Mouse (Mus musculus) neural tube, embryonic 12.5 days (tissue): Measurements from ENCODE around the gene Mcm5. TPM values are rescaled to one million over a fixed set of nuclear protein-coding genes. Genes with fewer than 3 reads are reported as not detected.

Source experiments
- ATAC-seq: fragments of 200-750 bp; cut with Nextera tagmentation; 2 replicates; pipeline ENCODE4 v1.8.0; 2017; ENCODE audit warnings: low read depth, mild to moderate bottlenecking, moderate TSS enrichment, moderate library complexity; ENCODE audit not compliant: low FRiP score
- H3K27ac ChIP-seq: fragments of 300-500 bp; sonication (generic); 2 replicates; pipeline ENCODE4 v1.5.1; 2016
- H3K27me3 ChIP-seq: fragments of 300-500 bp; sonication (generic); replicated peaks from 2 replicates; pipeline ENCODE4 v1.6.1; 2016; ENCODE audit warnings: mild to moderate bottlenecking
- H3K36me3 ChIP-seq: fragments of 300-500 bp; sonication (generic); 2 replicates; pipeline ENCODE4 v1.6.1; 2016; ENCODE audit warnings: mild to moderate bottlenecking
- H3K4me1 ChIP-seq: fragments of 300-500 bp; sonication (generic); 2 replicates; pipeline ENCODE4 v1.6.1; 2016
- H3K4me2 ChIP-seq: fragments of 300-500 bp; sonication (generic); replicated peaks from 2 replicates; pipeline ENCODE4 v1.6.1; 2016; ENCODE audit warnings: mild to moderate bottlenecking
- H3K4me3 ChIP-seq: fragments of 300-500 bp; sonication (generic); 2 replicates; pipeline ENCODE4 v1.5.1; 2016
- H3K9ac ChIP-seq: fragments of 300-500 bp; sonication (generic); 2 replicates; pipeline ENCODE4 v1.6.1; 2016; ENCODE audit warnings: mild to moderate bottlenecking
- H3K9me3 ChIP-seq: fragments of 300-500 bp; sonication (generic); 2 replicates; pipeline ENCODE4 v1.6.1; 2016; ENCODE audit warnings: mild to moderate bottlenecking
- WGBS: fragments of 180-500 bp; shearing (Covaris S2); methylation state at CpG from one replicate; pipeline ENCODE4 v1.1.7; 2016; 5-methylcytosine and 5-hydroxymethylcytosine counted together
- polyA plus RNA-seq: library from polyadenylated mRNA; unstranded; fragments of >200 nt; fragmentation: Nextera tagmentation; extraction: Ambion mirVana; gene quantifications from 2 replicates; pipeline ENCODE4 v1.2.1, GENCODE M21; 2016

The Mcm5 gene
- polyA plus RNA-seq, 1 experiment from 2014 or later, result 109 TPM

DNA sequence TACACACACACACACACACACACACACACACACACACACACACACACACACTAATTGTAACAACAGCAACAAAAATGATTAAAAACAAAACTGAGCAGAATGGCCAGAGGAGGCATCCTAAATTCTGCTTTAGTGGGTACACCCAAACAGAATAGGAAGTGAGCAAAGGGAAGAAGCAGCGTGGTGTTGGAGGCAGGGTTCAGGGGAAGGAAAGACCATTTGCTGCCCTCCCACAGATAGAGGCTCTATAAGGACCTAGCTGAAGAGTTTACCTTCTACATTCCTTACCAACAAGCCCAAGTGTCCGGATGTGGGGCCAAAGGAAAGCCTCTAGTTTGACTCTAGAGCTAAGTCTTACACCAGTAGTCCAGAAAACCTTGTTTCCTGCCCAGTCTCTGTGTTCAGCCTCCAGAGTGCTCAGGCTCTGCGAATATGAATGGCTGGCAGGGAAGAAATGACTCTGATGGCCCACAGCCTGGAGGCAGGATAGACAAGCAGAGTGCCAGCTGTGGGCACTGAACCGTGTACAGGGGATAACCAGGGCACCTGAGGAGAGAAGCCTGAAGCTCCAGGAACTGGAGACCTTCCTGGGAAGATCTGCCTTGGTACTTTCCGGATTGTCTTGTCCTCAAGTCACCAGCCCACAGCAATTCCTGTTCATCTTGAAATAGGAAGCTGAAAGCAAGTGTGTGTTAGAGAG lies 41.7 kb downstream of the Mcm5 start:
- Histone ChIP-seq H3K36me3 (no peaks in the 10 kb centered on the region), H3K9ac (no peak overlapping the region), H3K27ac (no peak overlapping the region), H3K4me3 (no peak overlapping the region), H3K4me2 (no peak overlapping the region), H3K27me3 (no peaks in the 10 kb centered on the region), H3K9me3 (no peaks in the 10 kb centered on the region), H3K4me1 (no peaks in the 10 kb centered on the region)
- 82% methylated on average over 5 of the region's 5 CpGs for WGBS
- no peak for ATAC-seq

DNA sequence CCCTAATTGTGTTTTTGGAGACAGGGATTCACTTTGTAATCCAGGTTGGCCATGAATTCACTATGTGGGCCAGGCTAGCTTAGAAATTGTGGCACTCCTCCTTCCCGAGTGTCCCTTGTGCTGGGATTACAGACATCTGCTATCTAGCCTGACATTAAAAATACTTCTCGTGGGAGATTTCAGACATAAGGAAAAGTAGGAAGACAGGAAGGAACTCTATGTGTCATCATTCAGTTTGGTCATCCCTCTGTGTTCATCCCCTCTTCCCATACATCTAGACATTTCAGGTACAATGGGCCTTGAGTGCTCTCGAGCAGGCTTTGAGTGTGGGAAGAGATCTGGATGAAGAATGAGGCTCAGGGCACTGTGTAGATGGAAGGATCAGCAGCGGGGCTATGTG lies 42.4 kb downstream of the Mcm5 start:
- Histone ChIP-seq H3K4me2 (no peak overlapping the region), H3K9me3 (no peaks in the 10 kb centered on the region), H3K27me3 (no peaks in the 10 kb centered on the region), H3K27ac (no peak overlapping the region), H3K4me3 (no peak overlapping the region), H3K36me3 (no peaks in the 10 kb centered on the region), H3K9ac (no peak overlapping the region), H3K4me1 (no peaks in the 10 kb centered on the region)
- ATAC-seq, result no peak
- 84% methylated on average over 4 of the region's 4 CpGs for WGBS

DNA sequence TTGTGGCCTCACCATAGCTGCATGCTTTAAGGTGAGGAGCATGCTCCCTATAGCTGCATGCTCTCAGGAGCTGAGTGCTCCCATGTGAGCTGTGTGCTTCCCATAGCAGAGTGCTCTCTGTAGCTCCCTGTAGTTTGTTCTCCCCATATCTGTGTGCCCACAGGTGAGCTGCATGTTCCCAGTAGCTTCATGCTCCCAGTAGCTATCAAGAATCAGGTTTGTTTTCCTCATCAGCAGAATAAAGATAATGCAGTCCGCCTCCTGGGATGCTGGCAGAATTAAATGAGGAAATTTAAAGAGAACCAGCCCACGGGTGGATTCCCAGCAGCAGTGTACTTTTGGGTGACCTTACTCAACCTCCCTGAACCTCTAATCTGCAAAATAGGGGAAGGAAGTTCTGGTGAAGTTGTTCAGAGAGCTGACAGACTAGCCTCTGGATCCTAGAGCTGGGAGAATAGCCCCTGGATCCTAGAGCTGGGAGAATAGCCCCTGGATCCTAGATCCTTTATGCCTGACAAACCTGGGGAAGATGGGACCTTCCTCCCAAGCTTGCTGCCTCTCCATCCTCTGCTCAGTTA lies 43.2 kb downstream of the Mcm5 start:
- no peak for ATAC-seq
- no peak overlapping the region for H3K27ac ChIP-seq

DNA sequence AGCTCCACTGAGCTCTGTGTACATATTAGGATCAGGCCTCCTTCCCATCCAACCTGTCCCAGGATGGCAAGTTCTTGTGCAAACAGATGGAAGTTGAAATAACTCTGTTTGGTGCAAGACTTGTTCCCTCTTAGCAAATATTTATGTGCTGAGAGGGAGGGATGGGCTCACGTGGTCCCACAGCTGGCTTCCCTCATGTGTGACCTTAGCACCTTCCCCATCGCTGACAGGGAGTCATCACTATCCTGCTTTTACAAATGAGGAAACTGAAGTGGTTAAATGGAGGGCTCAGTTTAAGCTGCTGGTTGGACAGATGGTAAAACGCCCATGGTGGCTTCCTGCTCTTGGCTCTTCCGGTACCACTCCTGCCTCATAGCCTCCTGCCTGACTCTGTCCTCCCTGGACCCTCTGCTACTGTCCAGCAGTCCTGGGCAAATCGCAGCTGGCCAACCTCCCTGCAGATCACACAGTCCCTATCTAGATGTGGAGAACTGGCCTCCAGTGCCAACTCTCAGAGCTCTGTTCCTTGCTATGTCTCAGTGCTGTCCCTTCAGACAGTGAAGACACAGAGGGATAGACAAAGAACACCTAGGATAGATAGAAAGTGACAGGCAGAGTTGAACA lies 45.6 kb downstream of the Mcm5 start:
- WGBS, result 82% methylated on average over 5 of the region's 5 CpGs
- no peak overlapping the region for H3K4me2 ChIP-seq
- H3K4me3 ChIP-seq, result no peak overlapping the region
- no peaks in the 10 kb centered on the region for H3K9me3 ChIP-seq
- H3K36me3 ChIP-seq, result no peaks in the 10 kb centered on the region
- no peak overlapping the region for H3K27ac ChIP-seq
- H3K27me3 ChIP-seq, result no peaks in the 10 kb centered on the region
- no peak for ATAC-seq
- H3K4me1 ChIP-seq, result no peaks in the 10 kb centered on the region
- H3K9ac ChIP-seq, result no peak overlapping the region

More for the DNA sequence above, 43.2 kb downstream of the Mcm5 start:
- no peak overlapping the region for H3K4me2 ChIP-seq
- WGBS, result 84% methylated on average over 2 of the region's 2 CpGs
- no peaks in the 10 kb centered on the region for H3K27me3 ChIP-seq
- H3K36me3 ChIP-seq, result no peaks in the 10 kb centered on the region
- no peak overlapping the region for H3K9ac ChIP-seq
- no peaks in the 10 kb centered on the region for H3K4me1 ChIP-seq
- H3K4me3 ChIP-seq, result no peak overlapping the region
- H3K9me3 ChIP-seq, result no peaks in the 10 kb centered on the region

DNA sequence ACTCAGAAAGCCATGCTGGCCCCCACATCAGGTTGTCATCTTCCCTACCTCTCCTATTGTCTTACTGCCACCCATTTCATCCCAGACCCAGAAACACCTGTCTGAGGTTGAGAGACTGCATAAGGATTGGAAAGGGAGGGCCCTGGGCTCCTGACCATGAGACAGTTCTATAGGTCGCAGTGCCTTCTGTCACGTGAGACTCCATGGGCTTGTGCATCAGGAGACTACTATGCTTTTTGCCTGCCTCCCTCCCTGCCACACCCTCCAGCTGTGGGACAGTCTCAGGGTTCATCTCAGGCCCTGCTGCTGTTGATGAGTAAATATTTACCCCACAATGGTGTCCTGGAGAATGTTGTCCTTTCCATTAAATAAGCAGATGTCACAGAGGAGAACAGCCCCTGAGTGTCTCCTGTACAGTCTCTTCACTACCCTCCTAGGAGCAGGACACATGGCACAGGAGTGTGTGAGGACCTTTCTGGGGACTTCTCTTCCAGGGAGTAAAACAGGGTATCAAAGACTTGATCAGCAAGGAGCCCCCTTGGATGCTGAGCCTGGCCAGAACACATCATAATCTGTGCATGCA lies 46.5 kb downstream of the Mcm5 start:
- Histone ChIP-seq H3K4me2 (no peak overlapping the region), H3K4me1 (no peaks in the 10 kb centered on the region), H3K4me3 (no peak overlapping the region), H3K36me3 (no peaks in the 10 kb centered on the region), H3K27me3 (no peaks in the 10 kb centered on the region), H3K9me3 (no peaks in the 10 kb centered on the region), H3K9ac (no peak overlapping the region), H3K27ac (no peak overlapping the region)
- ATAC-seq, result no peak
- WGBS, result 73% methylated on average over 2 of the region's 2 CpGs

DNA sequence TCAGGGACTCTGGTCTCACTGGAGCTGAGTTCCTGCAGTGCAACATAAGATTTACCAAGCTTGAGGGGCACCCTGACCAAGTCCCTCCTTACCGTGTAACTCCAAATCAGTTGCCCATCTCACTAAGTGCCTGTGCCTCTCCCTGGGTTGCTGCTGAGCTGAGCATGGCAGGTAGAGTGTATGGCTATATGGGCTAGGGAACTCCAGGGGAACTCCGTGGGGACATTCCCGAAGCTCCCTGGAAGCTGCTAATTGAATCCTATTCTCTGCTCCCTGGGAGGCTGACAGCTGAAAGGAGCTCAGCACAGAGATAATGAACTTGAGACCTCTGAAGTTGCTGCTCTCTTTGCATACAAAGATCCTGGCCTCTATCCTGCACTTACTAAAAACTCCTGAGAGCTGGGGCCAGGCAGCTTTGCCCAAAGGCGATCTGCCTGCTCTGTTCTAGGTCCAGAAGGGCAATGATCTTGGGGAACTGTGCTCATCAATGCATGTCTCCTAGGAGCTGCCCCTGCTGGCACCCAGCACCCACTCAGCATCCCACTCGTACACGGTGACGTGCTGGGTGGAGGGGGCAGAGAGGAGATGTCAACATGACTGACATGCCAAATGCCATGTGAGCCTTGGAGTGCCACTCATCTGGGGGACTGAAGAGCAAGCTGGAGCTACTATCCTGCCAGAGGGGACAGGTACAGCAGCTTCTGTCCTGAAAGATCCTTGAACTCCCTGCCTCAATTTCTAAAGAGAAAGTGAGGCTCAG lies 48.3 kb downstream of the Mcm5 start:
- no peak for ATAC-seq
- no peak overlapping the region for H3K4me2 ChIP-seq
- H3K27me3 ChIP-seq, result no peaks in the 10 kb centered on the region
- no peak overlapping the region for H3K27ac ChIP-seq
- 53% methylated on average over 7 of the region's 7 CpGs for WGBS
- no peak overlapping the region for H3K4me3 ChIP-seq
- H3K36me3 ChIP-seq, result no peaks in the 10 kb centered on the region
- no peak overlapping the region for H3K9ac ChIP-seq
- no peaks in the 10 kb centered on the region for H3K9me3 ChIP-seq
- no peaks in the 10 kb centered on the region for H3K4me1 ChIP-seq

DNA sequence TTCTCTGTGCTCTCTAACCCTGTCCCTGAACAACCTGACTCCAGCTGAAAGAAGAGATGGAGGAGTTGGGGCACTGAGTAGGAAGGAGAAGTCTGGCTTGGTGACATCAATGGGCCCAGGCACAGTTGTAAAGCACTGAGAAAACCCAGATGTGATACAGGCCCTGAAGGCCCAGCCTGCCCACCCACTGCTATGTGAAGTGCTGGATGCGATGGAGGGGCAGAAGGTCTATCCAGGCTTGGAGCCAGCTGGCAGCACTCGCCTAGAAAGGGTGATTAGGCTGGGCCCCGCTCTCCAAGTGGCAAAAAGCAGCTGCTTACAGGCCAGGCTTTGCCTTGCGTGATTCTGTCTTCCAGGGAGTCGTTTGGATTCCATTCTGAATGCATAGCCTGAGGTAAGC lies 60.0 kb downstream of the Mcm5 start:
- ATAC-seq, result no peak
- 75% methylated on average over 5 of the region's 5 CpGs for WGBS
- Histone ChIP-seq H3K4me2 (no peak overlapping the region), H3K27ac (no peak overlapping the region), H3K4me1 (no peaks in the 10 kb centered on the region), H3K36me3 (no peaks in the 10 kb centered on the region), H3K9me3 (no peaks in the 10 kb centered on the region), H3K9ac (no peak overlapping the region), H3K4me3 (no peak overlapping the region), H3K27me3 (no peaks in the 10 kb centered on the region)

DNA sequence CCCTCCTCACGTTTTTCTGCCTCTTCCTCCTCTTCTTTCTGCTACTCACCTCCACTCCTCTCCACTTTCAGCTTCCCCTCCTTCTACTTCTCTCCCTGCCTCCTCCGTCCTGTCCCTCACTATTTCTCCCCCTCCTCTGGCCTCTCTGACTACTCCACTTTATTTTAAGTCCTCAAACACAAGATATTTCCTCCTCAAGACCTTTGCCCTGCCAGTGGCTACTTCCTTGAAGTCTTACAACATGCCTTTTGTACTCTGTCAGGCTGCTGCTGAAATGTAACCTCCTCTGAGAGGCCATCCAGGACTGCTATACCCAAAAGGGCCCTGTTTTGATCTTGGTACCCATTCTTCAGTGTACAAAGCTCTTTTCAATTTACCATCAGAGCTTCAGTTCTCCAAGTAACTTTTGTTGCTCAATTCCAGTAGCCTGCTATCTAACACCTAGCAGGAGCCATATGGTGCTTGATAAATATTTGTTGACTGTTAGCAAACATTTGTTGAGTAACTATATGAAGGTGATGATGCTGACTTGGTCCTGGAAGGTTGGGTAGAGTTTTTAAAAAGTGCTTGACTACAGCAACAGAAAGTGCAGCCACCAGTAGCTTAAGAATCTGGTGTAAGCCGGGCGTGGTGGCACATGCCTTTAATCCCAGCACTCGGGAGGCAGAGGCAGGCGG lies 62.8 kb downstream of the Mcm5 start:
- no peak overlapping the region for H3K4me2 ChIP-seq
- no peaks in the 10 kb centered on the region for H3K9me3 ChIP-seq
- H3K4me3 ChIP-seq, result no peak overlapping the region
- no peaks in the 10 kb centered on the region for H3K4me1 ChIP-seq
- 76% methylated on average over 6 of the region's 6 CpGs for WGBS
- H3K9ac ChIP-seq, result no peak overlapping the region
- no peak for ATAC-seq
- no peaks in the 10 kb centered on the region for H3K27me3 ChIP-seq
- H3K27ac ChIP-seq, result no peak overlapping the region
- H3K36me3 ChIP-seq, result no peaks in the 10 kb centered on the region

Other genes starting within 250 kb of the Mcm5 start
- not detected in 2 replicates for gene Isx, start 236.4 kb upstream of the Mcm5 start, polyA plus RNA-seq
- gene Hmgxb4, start 116.2 kb upstream of the Mcm5 start, polyA plus RNA-seq, result 30.8 and 38.3 TPM in 2 replicates
- 32.1 and 32.7 TPM in 2 replicates for gene Tom1, start 75.9 kb upstream of the Mcm5 start, polyA plus RNA-seq
- gene Hmox1, start 15.9 kb upstream of the Mcm5 start, polyA plus RNA-seq, result 14.0 and 15.1 TPM in 2 replicates
- gene Rasd2, start 104.4 kb downstream of the Mcm5 start, polyA plus RNA-seq, result 0.61 TPM in 2 replicates